Mouse (Mus musculus) ES-Bruce4 (cell line): Measurements from ENCODE around the gene Tspan4. TPM values are rescaled to one million over a fixed set of nuclear protein-coding genes. Genes with fewer than 3 reads are reported as not detected.
A peak's percentile ranks its signal among the peaks of the same experiment; 100 is the strongest.

ENCODE experiments used
- H3K27ac ChIP-seq: 2 replicates; pipeline ENCODE4 v1.5.1; 2012; ENCODE audit warnings: low read length, inconsistent platforms; ENCODE audit not compliant: insufficient read depth
- H3K27me3 ChIP-seq: 2 replicates; pipeline ENCODE4 v1.6.1; 2012; ENCODE audit warnings: mild to moderate bottlenecking, low read length, inconsistent platforms; ENCODE audit not compliant: control insufficient read depth, poor library complexity, insufficient read depth, severe bottlenecking
- H3K36me3 ChIP-seq: 2 replicates; pipeline ENCODE4 v1.6.1; 2012; ENCODE audit warnings: inconsistent platforms, mild to moderate bottlenecking, low read length, moderate library complexity; ENCODE audit not compliant: control insufficient read depth, poor library complexity, insufficient read depth, severe bottlenecking
- H3K4me1 ChIP-seq: one replicate; pipeline ENCODE4 v1.8.1; 2011; ENCODE audit warnings: low read length; ENCODE audit not compliant: control insufficient read depth, insufficient read depth
- H3K4me3 ChIP-seq: 2 replicates; pipeline ENCODE4 v1.5.1; 2011; ENCODE audit warnings: low read depth, mild to moderate bottlenecking, low read length
- H3K9ac ChIP-seq: 2 replicates; pipeline ENCODE4 v1.6.1; 2012; ENCODE audit warnings: low read depth, mild to moderate bottlenecking, inconsistent platforms; ENCODE audit not compliant: poor library complexity, severe bottlenecking
- H3K9me3 ChIP-seq: replicated peaks from 2 replicates; pipeline ENCODE4 v1.6.1; 2012; ENCODE audit warnings: mild to moderate bottlenecking, low read length, inconsistent platforms; ENCODE audit not compliant: control insufficient read depth, poor library complexity, insufficient read depth, severe bottlenecking
- CTCF ChIP-seq: IDR thresholded peaks from one replicate; pipeline ENCODE4 v1.8.1; 2011; ENCODE audit warnings: low read depth, low read length
- EP300 ChIP-seq: IDR thresholded peaks from 2 replicates; pipeline ENCODE4 v1.6.1; 2011; ENCODE audit warnings: low read depth, low read length; ENCODE audit not compliant: insufficient read depth
- POLR2A ChIP-seq: IDR thresholded peaks from one replicate; pipeline ENCODE4 v1.8.1; 2011; ENCODE audit warnings: low read length; ENCODE audit not compliant: insufficient read depth
- polyA plus RNA-seq: library from polyadenylated mRNA; stranded (reverse); fragments of >200 nt; gene quantifications from 2 replicates; pipeline ENCODE4 v1.2.4, GENCODE M21; 2011; ENCODE audit warnings: low read depth; ENCODE audit not compliant: missing spikeins, insufficient read depth, insufficient read length

The Tspan4 gene
- polyA plus RNA-seq, 1 experiment, result 37.4 TPM

DNA sequence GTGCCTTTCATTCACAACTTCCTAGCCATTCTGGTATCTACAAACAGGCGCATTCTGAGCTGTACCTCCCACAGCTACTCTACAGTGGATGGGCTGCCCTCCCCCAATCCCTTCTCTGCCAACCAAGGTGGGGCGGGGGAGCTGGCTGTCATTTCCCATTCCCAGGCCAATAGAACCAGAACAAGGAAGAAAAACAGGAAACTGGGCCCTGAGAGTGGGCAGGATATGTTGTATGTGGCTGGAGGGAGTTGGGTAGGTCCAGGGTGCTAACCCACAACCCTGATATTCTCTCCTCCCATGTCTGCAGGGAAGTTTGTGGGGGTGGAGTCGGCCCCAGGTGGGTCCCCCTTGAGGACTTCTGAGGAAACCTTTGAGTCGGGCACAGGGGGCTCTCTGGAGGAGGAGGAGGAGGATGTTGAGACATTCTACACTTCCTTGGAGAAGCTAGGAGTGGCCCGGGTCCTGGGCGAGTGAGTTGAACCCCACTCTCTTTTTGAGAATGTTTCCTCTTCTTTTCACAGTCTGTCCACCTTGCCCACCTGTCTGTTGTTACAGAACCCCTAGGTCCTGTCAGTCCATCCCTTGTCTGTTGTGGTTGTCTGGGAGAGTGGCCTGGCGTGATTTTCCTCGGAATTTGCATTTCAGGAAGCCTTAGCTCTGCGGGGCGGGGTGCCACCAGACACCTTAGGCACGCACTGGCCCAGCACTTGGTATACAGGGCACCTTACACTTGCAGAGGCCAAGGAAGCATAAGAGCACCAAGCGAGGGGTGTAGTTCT is 11.0 kb upstream of the Tspan4 start:
- Histone ChIP-seq H3K27ac (no peak overlapping the region), H3K27me3 (no peaks in the 10 kb centered on the region), H3K36me3 (no peaks in the 10 kb centered on the region), H3K9me3 (no peaks in the 10 kb centered on the region), H3K4me1 (peaks cover 5% of the 10 kb centered on the region), H3K9ac (peak overlapping the region; percentile 5), H3K4me3 (peak overlapping the region; percentile 60)
- no peak for TF ChIP-seq EP300

DNA sequence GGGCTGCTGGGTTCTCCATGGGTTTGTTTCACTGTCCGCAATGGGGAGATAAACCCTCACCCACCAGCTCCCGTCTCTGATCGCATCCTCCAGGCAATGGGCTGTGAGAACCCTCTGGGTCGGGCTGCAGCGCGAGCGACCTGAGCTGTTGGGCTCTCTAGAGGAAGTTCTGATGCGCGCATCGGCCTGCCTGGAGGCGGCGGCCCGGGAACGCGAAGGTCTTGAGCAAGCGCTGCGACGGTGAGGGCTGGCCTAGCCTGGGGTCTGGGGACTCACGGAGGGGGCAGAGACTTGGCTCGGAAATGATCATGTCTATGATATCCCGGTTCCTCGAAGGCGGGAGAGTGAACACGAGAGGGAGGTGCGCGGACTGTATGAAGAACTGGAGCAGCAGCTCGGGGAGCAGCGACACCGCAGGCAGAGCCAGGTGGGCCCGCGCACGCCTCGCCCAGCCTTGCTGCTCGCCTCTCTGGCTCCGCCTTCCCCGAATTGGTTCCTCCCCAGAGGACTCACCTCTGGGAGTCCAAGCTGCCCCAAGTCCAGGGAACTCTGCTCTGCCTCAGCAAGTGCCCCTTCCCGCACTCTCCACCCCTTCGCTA is 10.3 kb upstream of the Tspan4 start:
- no peaks in the 10 kb centered on the region for H3K27me3 ChIP-seq
- H3K9ac ChIP-seq, result peak overlapping the region; percentile 5
- TF ChIP-seq POLR2A, result no peak
- peak overlapping the region; percentile 60 for H3K4me3 ChIP-seq
- H3K27ac ChIP-seq, result no peak overlapping the region
- no peaks in the 10 kb centered on the region for H3K36me3 ChIP-seq
- H3K4me1 ChIP-seq, result peaks cover 5% of the 10 kb centered on the region
- no peaks in the 10 kb centered on the region for H3K9me3 ChIP-seq

DNA sequence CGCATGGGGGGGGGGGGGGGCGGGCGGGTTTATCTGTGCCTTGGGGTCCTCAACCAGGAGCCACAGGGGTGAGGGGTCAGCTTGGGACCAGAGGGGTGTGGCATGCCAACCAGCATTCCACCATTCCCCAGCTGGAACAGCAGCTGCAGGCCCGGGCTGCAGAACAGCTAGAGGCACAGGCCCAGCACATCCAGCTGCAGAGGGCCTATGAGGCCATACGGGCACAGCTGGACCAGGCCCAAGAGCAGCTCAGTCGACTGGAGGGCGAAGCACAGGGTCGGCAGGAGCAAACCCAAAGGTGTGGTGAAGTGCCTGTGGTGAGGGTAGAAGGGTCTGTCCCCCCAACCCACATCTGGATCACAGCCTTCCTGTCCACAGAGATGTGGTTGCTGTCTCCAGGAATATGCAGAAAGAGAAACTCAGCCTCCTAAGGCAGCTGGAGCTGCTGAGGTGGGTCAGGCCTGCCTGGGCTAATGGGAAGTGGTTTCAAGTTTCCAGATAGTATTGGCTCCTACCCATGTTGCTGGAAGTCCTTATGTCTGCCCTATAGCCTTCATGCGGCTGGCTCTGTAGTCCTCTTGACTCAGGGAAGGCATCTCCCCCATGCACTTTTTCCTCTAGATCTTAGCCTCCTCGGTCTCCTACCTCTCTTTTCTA is 9.5 kb upstream of the Tspan4 start:
- Histone ChIP-seq H3K27me3 (no peaks in the 10 kb centered on the region), H3K9me3 (no peaks in the 10 kb centered on the region), H3K9ac (peak overlapping the region; percentile 5; the same call in 1 of the 2 replicates), H3K36me3 (peaks cover 2% of the 10 kb centered on the region; the same call in 1 of the 2 replicates), H3K4me3 (no peak overlapping the region), H3K4me1 (peaks cover 5% of the 10 kb centered on the region), H3K27ac (no peak overlapping the region)
- TF ChIP-seq POLR2A (no peak), CTCF (no peak), EP300 (no peak)

DNA sequence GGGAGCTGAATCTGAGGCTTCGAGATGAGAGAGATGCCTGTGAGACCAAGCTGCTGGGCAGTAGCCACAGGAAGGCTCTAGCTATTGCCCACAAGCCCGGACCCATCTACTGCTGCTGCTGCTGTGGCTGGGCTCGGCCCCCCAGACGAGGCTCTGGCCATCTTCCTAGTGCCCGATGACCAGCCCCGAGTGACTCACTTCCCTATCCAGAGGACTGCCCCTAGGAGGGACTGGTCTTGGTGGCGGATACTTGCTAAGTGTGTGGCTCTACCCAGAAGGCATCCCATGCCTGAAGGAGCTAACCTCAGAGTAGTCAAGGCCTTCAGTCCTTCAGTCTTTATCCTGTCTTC is 9.0 kb upstream of the Tspan4 start:
- H3K36me3 ChIP-seq, result peaks cover 7% of the 10 kb centered on the region
- peaks cover 5% of the 10 kb centered on the region for H3K4me1 ChIP-seq
- no peaks in the 10 kb centered on the region for H3K27me3 ChIP-seq
- no peak for TF ChIP-seq CTCF
- TF ChIP-seq POLR2A, result no peak
- no peak for TF ChIP-seq EP300
- H3K4me3 ChIP-seq, result no peak overlapping the region
- H3K9ac ChIP-seq, result no peak overlapping the region
- H3K9me3 ChIP-seq, result no peaks in the 10 kb centered on the region
- H3K27ac ChIP-seq, result no peak overlapping the region

DNA sequence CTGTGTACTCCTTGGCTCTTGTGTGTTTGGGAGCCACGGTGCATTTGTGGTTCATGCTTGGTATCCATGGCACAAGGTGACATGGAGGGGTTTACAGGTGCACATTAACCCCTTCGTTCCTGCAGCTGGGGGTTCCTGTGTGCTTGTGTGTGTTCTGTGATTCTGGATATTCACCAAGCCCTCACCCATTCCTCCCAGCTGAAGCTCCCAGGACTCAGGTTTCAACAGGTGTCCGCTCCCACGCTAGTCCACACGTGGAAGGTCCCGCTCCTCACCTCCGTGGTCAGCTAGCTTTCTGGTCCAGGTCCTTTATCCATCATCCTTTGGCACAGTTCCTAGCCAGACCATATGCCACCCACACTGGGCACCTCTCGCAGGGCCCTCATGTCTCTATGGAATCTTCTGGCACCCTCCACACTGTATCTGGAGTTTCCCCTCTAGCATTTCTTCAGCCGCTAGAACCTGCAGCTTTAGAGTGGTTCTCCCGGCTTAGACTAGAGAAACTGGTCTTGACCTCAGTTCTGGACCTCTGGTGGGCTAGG is 8.4 kb upstream of the Tspan4 start:
- Histone ChIP-seq H3K4me1 (peaks cover 5% of the 10 kb centered on the region), H3K9ac (peak overlapping the region; percentile 77), H3K27ac (peak overlapping the region; percentile 30; the same call in 1 of the 2 replicates), H3K27me3 (no peaks in the 10 kb centered on the region), H3K36me3 (peaks cover 12% of the 10 kb centered on the region), H3K4me3 (peak overlapping the region; percentile 56), H3K9me3 (no peaks in the 10 kb centered on the region)
- TF ChIP-seq CTCF, result no peak
- no peak for TF ChIP-seq EP300
- TF ChIP-seq POLR2A, result no peak
